Mouse (Mus musculus) small intestine, adult 2 months (tissue): ENCODE data around the gene Hist3h2ba.

Experiments used
- CTCF ChIP-seq: fragments of 200-500 bp; IDR thresholded peaks from 2 replicates; pipeline ENCODE4 v1.5.1; 2012; ENCODE audit warnings: low read depth, mild to moderate bottlenecking, control low read depth, inconsistent platforms, low read length, moderate library complexity, mixed read lengths; ENCODE audit not compliant: insufficient replicate concordance, insufficient read length; ENCODE audit errors: extremely low read depth
- POLR2A ChIP-seq: fragments of 200-500 bp; IDR thresholded peaks from 2 replicates; pipeline ENCODE4 v1.6.1; 2012; ENCODE audit warnings: low read depth, mild to moderate bottlenecking, control low read depth, inconsistent platforms, low read length, moderate library complexity

DNA sequence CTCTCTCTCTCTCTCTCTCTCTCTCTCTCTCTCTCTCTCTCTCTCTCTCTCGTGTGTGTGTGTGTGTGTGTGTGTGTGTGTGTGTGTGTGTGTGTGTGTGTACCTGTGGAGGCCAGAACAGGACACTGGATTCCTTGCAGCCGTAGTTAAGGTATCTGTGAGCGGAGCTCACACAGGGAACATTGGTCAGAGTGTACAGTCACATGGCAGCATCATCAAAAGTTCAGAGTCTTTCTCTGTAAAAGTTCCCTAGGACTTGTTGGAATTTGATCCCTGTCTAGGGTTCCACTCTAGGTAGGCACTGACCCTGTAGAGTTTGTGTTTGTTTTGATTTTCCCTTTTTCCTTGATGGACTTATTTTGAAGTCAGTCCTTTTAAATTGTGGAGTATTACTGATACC lies 22.1 kb upstream of the Hist3h2ba start:
- TF ChIP-seq CTCF: no peak
- TF ChIP-seq POLR2A: no peak
